Mouse (Mus musculus): ENCODE measurements at regions not wholly inside any gene's neighbourhood (a gene's known extent, or its start where the extent isn't known, plus 50 kb on each side); places are given as distances from the start of the nearest gene placed in this dataset.

GRCm38 (mm10) chr4:56506067-56506466 is 233.8 kb upstream of the Gm26657 start:
- no peaks in the 10 kb centered on the region for H3K9me3 ChIP-seq (ENCODE audit: control insufficient read depth, insufficient read depth, low read depth, low read length)
- no peak for TF ChIP-seq MAFK (IDR thresholded peaks at IDR 0.05; ENCODE audit: insufficient read depth, low read depth, low read length)
- TF ChIP-seq ZC3H11A (IDR thresholded peaks at IDR 0.05; ENCODE audit: borderline replicate concordance, low read depth, low read length) = no peak
- TF ChIP-seq CHD2 (IDR thresholded peaks at IDR 0.05; ENCODE audit: low read depth, low read length) = no peak
- TF ChIP-seq HCFC1 (IDR thresholded peaks at IDR 0.05; ENCODE audit: borderline replicate concordance, insufficient read depth, low read length) = no peak
- no peak for TF ChIP-seq ZNF384 (IDR thresholded peaks at IDR 0.05; ENCODE audit: low read depth, low read length)
- in situ Hi-C loops (cut with MboI; ENCODE audit: low sequenced_read_pairs in 2 of 2, unreplicated experiment in 2 of 2) = no loop called here
- H3K27ac ChIP-seq (ENCODE audit: insufficient read depth, low read depth, low read length, poor library complexity, severe bottlenecking) = no peak overlapping the region
- H3K4me1 ChIP-seq (ENCODE audit: control insufficient read depth in 2 of 2, insufficient read depth in 2 of 2, low read length in 2 of 2, poor library complexity in 1 of 2) = no peaks in the 10 kb centered on the region
- no peak overlapping the region for H3K9ac ChIP-seq (ENCODE audit: insufficient read depth, low read depth, low read length, poor library complexity, severe bottlenecking)
- no peak overlapping the region for H3K4me3 ChIP-seq (ENCODE audit: insufficient read depth in 1 of 2, low read depth in 1 of 2, low read length in 2 of 2, poor library complexity in 1 of 2, severe bottlenecking in 1 of 2)
- H3K36me3 ChIP-seq (ENCODE audit: control insufficient read depth, insufficient read depth, low read length, poor library complexity, severe bottlenecking) = no peaks in the 10 kb centered on the region
- DNase-seq (ENCODE audit: low read depth, low spot score) = no peak

- no peak overlapping the region for H3K4me3 ChIP-seq (ENCODE audit: insufficient read depth in 1 of 2, low read depth in 1 of 2, low read length in 2 of 2, poor library complexity in 1 of 2, severe bottlenecking in 1 of 2)
- H3K36me3 ChIP-seq (ENCODE audit: control insufficient read depth, insufficient read depth, low read length, poor library complexity, severe bottlenecking) = no peaks in the 10 kb centered on the region
- TF ChIP-seq ZC3H11A (IDR thresholded peaks at IDR 0.05; ENCODE audit: borderline replicate concordance, low read depth, low read length) (peak; percentile 85), MAFK (IDR thresholded peaks at IDR 0.05; ENCODE audit: insufficient read depth, low read depth, low read length) (no peak)
- H3K27ac ChIP-seq (ENCODE audit: insufficient read depth, low read depth, low read length, poor library complexity, severe bottlenecking) = no peak overlapping the region
- H3K9me3 ChIP-seq (ENCODE audit: control insufficient read depth, insufficient read depth, low read depth, low read length) = no peaks in the 10 kb centered on the region
- no peaks in the 10 kb centered on the region for H3K4me1 ChIP-seq (ENCODE audit: control insufficient read depth in 2 of 2, insufficient read depth in 2 of 2, low read length in 2 of 2, poor library complexity in 1 of 2)
- in situ Hi-C loops (cut with MboI; ENCODE audit: low sequenced_read_pairs in 2 of 2, unreplicated experiment in 2 of 2) = no loop called here
- H3K9ac ChIP-seq (ENCODE audit: insufficient read depth, low read depth, low read length, poor library complexity, severe bottlenecking) = 0 out of 2 replicates have a peak overlapping the region, but pooled peaks have one; percentile 19
- DNase-seq (ENCODE audit: low read depth, low spot score) = peak; percentile 58
Observed at GRCm38 (mm10) chr4:56492537-56493221, 247.2 kb upstream of the Gm26657 start.

GRCm38 (mm10) chr4:56489361-56489760 is 250.5 kb upstream of the Gm26657 start:
- Histone ChIP-seq H3K9me3 (ENCODE audit: control insufficient read depth, insufficient read depth, low read depth, low read length) (no peaks in the 10 kb centered on the region), H3K9ac (ENCODE audit: insufficient read depth, low read depth, low read length, poor library complexity, severe bottlenecking) (no peak overlapping the region), H3K36me3 (ENCODE audit: control insufficient read depth, insufficient read depth, low read length, poor library complexity, severe bottlenecking) (no peaks in the 10 kb centered on the region), H3K27ac (ENCODE audit: insufficient read depth, low read depth, low read length, poor library complexity, severe bottlenecking) (no peak overlapping the region), H3K4me3 (ENCODE audit: insufficient read depth in 1 of 2, low read depth in 1 of 2, low read length in 2 of 2, poor library complexity in 1 of 2, severe bottlenecking in 1 of 2) (no peak overlapping the region), H3K4me1 (ENCODE audit: control insufficient read depth in 2 of 2, insufficient read depth in 2 of 2, low read length in 2 of 2, poor library complexity in 1 of 2) (no peaks in the 10 kb centered on the region)
- no peak for DNase-seq (ENCODE audit: low read depth, low spot score)
- in situ Hi-C loops (cut with MboI; ENCODE audit: low sequenced_read_pairs in 2 of 2, unreplicated experiment in 2 of 2) = no loop called here
- TF ChIP-seq MAFK (IDR thresholded peaks at IDR 0.05; ENCODE audit: insufficient read depth, low read depth, low read length) (no peak), ZNF384 (IDR thresholded peaks at IDR 0.05; ENCODE audit: low read depth, low read length) (no peak), CHD2 (IDR thresholded peaks at IDR 0.05; ENCODE audit: low read depth, low read length) (no peak), HCFC1 (IDR thresholded peaks at IDR 0.05; ENCODE audit: borderline replicate concordance, insufficient read depth, low read length) (no peak), ZC3H11A (IDR thresholded peaks at IDR 0.05; ENCODE audit: borderline replicate concordance, low read depth, low read length) (no peak)

GRCm38 (mm10) chr4:56483708-56484107 is 256.2 kb upstream of the Gm26657 start:
- Histone ChIP-seq H3K4me3 (ENCODE audit: insufficient read depth in 1 of 2, low read depth in 1 of 2, low read length in 2 of 2, poor library complexity in 1 of 2, severe bottlenecking in 1 of 2) (no peak overlapping the region), H3K36me3 (ENCODE audit: control insufficient read depth, insufficient read depth, low read length, poor library complexity, severe bottlenecking) (no peaks in the 10 kb centered on the region), H3K9ac (ENCODE audit: insufficient read depth, low read depth, low read length, poor library complexity, severe bottlenecking) (no peak overlapping the region), H3K9me3 (ENCODE audit: control insufficient read depth, insufficient read depth, low read depth, low read length) (no peaks in the 10 kb centered on the region), H3K27ac (ENCODE audit: insufficient read depth, low read depth, low read length, poor library complexity, severe bottlenecking) (no peak overlapping the region), H3K4me1 (ENCODE audit: control insufficient read depth in 2 of 2, insufficient read depth in 2 of 2, low read length in 2 of 2, poor library complexity in 1 of 2) (no peaks in the 10 kb centered on the region)
- in situ Hi-C loops (cut with MboI; ENCODE audit: low sequenced_read_pairs in 2 of 2, unreplicated experiment in 2 of 2) = no loop called here
- DNase-seq (ENCODE audit: low read depth, low spot score) = no peak
- no peak for TF ChIP-seq MAFK (IDR thresholded peaks at IDR 0.05; ENCODE audit: insufficient read depth, low read depth, low read length)
- TF ChIP-seq HCFC1 (IDR thresholded peaks at IDR 0.05; ENCODE audit: borderline replicate concordance, insufficient read depth, low read length) = no peak
- TF ChIP-seq CHD2 (IDR thresholded peaks at IDR 0.05; ENCODE audit: low read depth, low read length) = no peak
- no peak for TF ChIP-seq ZC3H11A (IDR thresholded peaks at IDR 0.05; ENCODE audit: borderline replicate concordance, low read depth, low read length)
- no peak for TF ChIP-seq ZNF384 (IDR thresholded peaks at IDR 0.05; ENCODE audit: low read depth, low read length)

GRCm38 (mm10) chr4:56456788-56457187 is 283.1 kb upstream of the Gm26657 start:
- Histone ChIP-seq H3K27ac (ENCODE audit: insufficient read depth, low read depth, low read length, poor library complexity, severe bottlenecking) (no peak overlapping the region), H3K9me3 (ENCODE audit: control insufficient read depth, insufficient read depth, low read depth, low read length) (no peaks in the 10 kb centered on the region), H3K4me1 (ENCODE audit: control insufficient read depth in 2 of 2, insufficient read depth in 2 of 2, low read length in 2 of 2, poor library complexity in 1 of 2) (no peaks in the 10 kb centered on the region), H3K36me3 (ENCODE audit: control insufficient read depth, insufficient read depth, low read length, poor library complexity, severe bottlenecking) (no peaks in the 10 kb centered on the region), H3K4me3 (ENCODE audit: insufficient read depth in 1 of 2, low read depth in 1 of 2, low read length in 2 of 2, poor library complexity in 1 of 2, severe bottlenecking in 1 of 2) (no peak overlapping the region), H3K9ac (ENCODE audit: insufficient read depth, low read depth, low read length, poor library complexity, severe bottlenecking) (no peak overlapping the region)
- DNase-seq (ENCODE audit: low read depth, low spot score) = no peak
- TF ChIP-seq HCFC1 (IDR thresholded peaks at IDR 0.05; ENCODE audit: borderline replicate concordance, insufficient read depth, low read length) = no peak
- in situ Hi-C loops (cut with MboI; ENCODE audit: low sequenced_read_pairs in 2 of 2, unreplicated experiment in 2 of 2) = no loop called here
